Mouse (Mus musculus) left cerebral cortex, postnatal 4 days (tissue): ENCODE measurements around the gene Gm28269. TPM values are rescaled to one million over a fixed set of nuclear protein-coding genes. Genes with fewer than 3 reads are reported as not detected.

Source experiments
- DNase-seq: peaks from one replicate; pipeline ENCODE4 v3.0.0-alpha.2; 2022
- intact Hi-C: fragments of 180-260 bp; cut with DNase I; formaldehyde crosslinking; loops from one replicate; pipeline ENCODE4 v1.15.1; 2025
- total RNA-seq, 2 experiments: library from RNA; stranded (reverse); gene quantifications; 2 replicates each; pipeline ENCODE4 v1.2.3; 2021

The Gm28269 gene
- total RNA-seq = not detected

- no peak for DNase-seq
- intact Hi-C loops = no loop called here
Observed at GRCm38 (mm10) chrX:21744997-21745396, at the start of gene Gm28269. Gene Gm28269, minus strand, starts transcription at chrX:21745097.

GRCm38 (mm10) chrX:21716885-21717284 is 28.0 kb downstream of the Gm28269 start:
- DNase-seq = no peak
- intact Hi-C loops = no loop called here

DNA sequence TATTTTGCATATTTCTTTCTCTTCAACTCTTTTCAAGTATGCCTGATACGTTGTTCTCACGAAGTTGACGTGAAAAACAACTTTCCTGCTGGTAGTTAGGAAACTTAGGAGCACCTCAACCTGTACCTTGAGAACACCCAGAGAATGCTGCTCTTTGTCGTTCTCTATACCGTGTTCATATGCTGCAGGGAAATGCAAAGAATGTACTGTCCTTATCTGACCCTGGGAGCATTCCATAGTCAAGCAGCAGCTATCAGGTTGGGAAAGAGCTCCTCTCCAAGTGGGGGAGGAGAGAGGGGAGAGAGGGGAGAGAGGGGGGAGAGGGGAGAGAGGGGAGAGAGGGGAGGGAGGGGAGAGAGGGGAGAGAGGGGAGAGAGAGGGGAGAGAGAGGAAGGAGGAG is 29.6 kb downstream of the Gm28269 start:
- DNase-seq = no peak
- intact Hi-C loops = no loop called here

DNA sequence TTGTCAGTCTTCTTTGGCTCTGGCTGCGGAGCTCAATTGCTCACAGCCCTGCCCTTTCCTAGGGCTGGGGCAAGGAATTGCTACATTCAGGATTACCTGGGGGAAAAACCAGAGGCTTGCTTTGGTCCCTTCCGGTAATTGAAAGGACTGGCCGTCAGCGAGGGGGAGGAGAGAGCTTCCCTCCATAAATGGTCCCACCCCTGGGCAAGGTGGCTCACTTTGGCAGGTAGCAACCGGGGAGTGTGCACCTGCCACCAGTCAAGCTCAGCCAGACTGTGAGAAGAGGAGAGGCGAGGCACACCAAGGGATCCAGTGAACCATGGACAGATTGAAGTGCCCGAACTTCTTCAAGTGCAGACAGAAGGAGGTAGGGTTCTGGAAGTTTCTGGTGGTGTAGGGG is 30.1 kb downstream of the Gm28269 start, which contains the start of gene Slc6a14:
Gene Slc6a14 (plus strand): TSS at position 68 of the 400 bp plus-strand sequence.
- DNase-seq = no peak
- intact Hi-C loops = no loop called here

DNA sequence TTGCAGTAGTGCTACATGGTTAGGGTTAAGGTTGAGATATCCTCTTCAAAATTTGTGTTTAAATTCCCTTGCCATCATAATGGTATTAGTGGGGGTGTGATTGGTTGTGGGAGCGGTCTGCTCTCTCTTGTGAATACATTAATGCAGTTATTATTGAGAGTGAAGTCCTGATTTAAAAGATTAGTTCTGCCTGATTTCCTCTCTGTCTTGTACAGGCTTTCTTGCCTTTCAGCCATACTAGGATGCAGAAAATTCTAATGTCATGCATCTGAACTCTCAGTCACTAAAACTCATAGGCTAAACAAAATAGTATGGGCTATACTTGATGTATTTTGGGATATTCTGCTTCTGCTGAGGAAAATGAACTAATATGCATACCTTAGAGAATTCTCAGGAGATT is 40.4 kb downstream of the Gm28269 start:
- intact Hi-C loops = no loop called here
- no peak for DNase-seq

GRCm38 (mm10) chrX:21701646-21702045 is 43.3 kb downstream of the Gm28269 start:
- intact Hi-C loops = no loop called here
- DNase-seq = no peak

- intact Hi-C loops = no loop called here
- DNase-seq = no peak
Observed at GRCm38 (mm10) chrX:21695687-21696086, 49.2 kb downstream of the Gm28269 start.

- intact Hi-C loops = no loop called here
- DNase-seq = no peak
Observed at GRCm38 (mm10) chrX:21695220-21695619, 49.7 kb downstream of the Gm28269 start.

Other genes starting within 250 kb of the Gm28269 start
- gene Slc6a14, start 30.2 kb downstream of the Gm28269 start, total RNA-seq = not detected